Mouse (Mus musculus): ENCODE measurements around the gene Tor2a.

Tor2a gene

DNA sequence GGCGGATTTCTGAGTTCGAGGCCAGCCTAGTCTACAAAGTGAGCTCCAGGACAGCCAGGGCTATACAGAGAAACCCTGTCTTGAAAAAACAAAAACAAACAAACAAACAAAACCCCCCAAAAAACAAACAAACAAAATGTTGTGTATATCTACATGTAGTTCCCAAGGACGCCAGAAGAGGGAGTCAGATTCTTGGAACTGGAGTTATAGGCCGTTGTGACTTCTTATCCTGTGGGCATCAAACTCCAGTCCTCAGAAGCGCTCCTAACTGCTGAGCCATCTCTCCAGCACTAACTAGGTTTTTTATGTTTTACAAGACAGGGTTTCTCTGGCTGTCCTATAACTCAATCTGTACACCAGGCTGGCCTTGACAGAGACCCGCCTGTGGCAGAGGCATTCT, 30.1 kb downstream of the Tor2a start:
- in situ Hi-C loops (cut with MboI; ENCODE audit: unreplicated experiment in 2 of 2), result loop anchor here (5.0 to 10.0 kb wide), 2 partner anchors 65 to 138 kb away; no protein-coding TSS in a partner anchor

GRCm38 (mm10) chr2:32788581-32788980, 31.5 kb downstream of the Tor2a start:
- in situ Hi-C loops (cut with MboI; ENCODE audit: unreplicated experiment in 2 of 2), result loop anchor here (5.0 to 10.0 kb wide), 2 partner anchors 64 to 136 kb away; no protein-coding TSS in a partner anchor

DNA sequence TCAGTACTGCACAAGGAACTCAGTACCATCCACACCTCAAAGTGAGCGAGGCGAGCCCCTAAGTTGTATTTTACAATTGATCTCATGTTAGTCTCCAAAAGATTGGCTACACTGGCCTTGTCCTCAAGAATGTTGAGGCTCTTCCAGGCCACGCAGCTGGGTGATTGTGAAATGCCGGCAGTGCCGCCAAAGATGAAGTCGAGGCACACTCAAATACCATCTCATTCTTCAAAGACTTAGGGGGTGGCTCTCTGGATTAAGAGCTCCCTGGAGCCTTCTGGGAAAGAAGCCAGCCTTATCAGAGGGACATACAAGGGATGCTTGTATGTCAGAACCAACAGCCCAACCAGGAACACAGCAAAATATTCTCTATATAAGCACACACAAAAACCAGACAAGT, 34.3 kb downstream of the Tor2a start:
- in situ Hi-C loops (cut with MboI; ENCODE audit: unreplicated experiment in 2 of 2), result no loop called here

DNA sequence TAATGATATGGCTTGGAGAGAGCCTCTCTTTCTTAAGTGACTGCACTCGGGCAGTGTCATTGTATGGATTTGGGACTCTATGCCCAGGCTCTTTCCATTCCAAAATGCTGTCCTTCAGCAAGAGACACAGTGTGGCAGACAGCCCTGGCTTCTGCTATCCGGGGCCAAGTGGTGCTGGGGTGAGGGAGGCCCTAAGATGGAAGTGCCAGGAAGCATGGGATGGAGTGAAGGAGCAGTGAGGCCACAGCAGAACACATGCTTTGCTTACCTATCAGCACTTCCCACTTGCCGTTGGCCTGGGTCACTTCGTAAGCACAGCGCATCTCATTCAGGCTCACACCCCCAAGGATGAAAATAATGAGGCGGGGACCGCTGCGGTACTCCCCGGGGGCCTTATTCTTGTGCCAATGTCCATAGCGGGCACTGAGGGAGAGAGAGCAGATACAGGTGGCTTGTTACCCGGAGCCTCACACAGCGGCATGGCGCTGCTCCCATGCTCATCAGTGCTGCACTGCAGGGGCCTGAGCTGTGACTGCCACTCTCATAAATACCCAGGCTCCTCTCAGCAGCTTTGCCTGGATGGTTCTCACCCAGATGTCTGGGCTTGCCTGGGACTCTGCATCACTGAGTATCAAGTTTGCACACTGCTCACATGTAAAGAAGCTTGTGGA, 38.8 kb downstream of the Tor2a start:
- in situ Hi-C loops (cut with MboI; ENCODE audit: unreplicated experiment in 2 of 2), result no loop called here

DNA sequence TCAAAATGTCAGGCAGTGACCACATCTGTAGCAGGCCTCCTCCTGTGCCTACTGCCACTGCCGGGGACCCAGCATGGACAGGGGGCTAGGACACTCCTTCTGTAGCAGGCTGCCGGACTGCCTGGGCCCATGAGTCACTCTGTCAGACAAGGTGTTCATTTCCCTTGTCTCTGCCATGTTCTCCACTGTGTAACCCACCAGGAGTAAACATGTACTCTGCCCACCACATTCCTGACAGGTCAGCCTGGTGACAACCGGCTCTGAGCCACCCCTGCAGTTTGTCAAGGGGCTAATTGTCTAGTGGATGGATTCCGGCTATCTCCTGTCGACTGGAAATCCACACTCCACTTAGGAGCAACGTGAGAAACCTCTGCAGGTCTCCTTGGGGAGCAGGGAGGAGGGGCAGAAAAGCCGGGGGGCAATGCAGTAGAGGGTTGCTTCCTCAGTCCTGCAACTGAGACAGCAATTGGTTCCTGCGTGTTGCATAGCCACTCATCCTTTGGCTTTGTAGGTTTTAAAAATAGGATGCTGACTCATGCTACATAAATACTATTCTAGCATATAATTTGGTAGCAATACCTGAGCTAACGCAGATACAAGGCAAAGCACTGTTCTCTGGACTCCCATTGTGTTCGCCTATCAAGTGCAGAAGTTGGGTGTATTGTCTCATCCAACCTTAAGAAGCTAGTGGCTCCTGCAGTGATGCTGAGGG, 41.4 kb downstream of the Tor2a start:
- in situ Hi-C loops (cut with MboI; ENCODE audit: unreplicated experiment in 2 of 2), result no loop called here

DNA sequence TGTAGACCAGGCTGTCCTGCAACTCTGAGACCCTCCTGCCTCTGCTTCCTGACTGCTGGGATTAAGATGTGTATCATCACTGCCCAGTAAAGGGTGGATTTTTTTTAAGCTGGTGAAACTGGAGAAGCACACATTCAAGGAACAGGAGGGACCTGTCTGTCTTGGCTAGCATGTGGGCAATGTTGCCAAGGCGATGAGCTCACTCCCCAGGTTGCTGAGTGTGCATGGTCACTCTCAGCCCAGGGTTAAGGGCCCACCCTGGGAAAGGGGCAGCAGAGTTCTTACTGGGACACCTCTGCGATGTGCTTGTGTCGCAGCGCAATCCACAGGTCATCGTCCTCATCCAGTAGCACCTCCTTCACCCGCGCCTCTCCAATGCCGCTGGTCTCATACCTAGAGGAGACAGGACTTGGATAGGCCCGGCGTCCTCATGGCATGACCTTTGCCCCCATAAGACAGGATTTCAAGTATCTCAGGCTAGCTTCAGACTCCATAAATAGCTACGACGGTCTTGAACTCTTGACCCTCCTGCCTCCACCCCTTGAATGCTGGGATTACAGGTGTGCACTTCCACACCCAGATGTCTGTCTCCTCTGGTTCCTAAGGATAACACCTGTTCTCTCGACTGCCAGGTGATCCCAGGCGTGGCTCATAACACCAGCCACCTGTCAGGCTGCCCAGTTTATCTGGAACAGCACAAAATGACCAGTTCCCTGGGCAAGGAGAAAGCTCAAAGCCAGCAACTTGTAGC, 52.0 kb downstream of the Tor2a start:
- in situ Hi-C loops (cut with MboI; ENCODE audit: unreplicated experiment in 2 of 2), result no loop called here
